Mouse (Mus musculus): ENCODE measurements around the gene Mthfd1.

DNA sequence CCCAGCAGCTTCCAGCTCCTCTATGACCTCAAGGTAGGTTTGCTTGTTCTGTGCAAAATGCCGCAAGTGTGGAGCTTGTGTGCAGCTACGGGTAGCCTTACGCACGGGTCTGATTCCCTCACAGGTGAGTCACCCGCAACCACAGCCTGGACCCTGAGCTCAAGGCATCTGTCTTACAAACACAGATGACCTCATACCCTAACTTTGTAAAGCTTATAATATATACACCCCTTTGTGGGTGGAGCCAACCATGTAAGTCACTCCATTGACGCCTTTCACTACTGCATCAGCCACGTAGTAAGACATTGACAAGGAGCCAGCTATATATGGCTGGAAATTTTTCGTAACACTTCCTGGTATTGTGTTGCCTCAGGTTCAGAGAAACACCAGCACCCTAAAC, 56.9 kb downstream of the Mthfd1 start:
- TF ChIP-seq CTCF (IDR thresholded peaks at IDR 0.05; ENCODE audit: insufficient read depth, low read depth, low read length), result no peak
- no peak for TF ChIP-seq POLR2A (IDR thresholded peaks at IDR 0.05; ENCODE audit: insufficient read depth, low read depth, low read length)
